Mouse (Mus musculus) spleen, postnatal 4 days (tissue): ENCODE results near the gene Cdh3.

Experiments used
- DNase-seq, 2 experiments: peaks; one replicate each; pipeline ENCODE4 v3.0.0; 2022; ENCODE audit warnings: low spot score in 2 of 2

Cdh3 gene

GRCm38 (mm10) chr8:106606601-106607145 lies 96.0 kb downstream of the Cdh3 start:
- DNase-seq: no peak
